Mouse (Mus musculus) cerebellum, adult 9-11 months (tissue): ENCODE data around the gene Gnb3.

Source experiments
- DNase-seq: peaks from one replicate; pipeline ENCODE4 v3.0.0; 2022

The Gnb3 gene

DNA sequence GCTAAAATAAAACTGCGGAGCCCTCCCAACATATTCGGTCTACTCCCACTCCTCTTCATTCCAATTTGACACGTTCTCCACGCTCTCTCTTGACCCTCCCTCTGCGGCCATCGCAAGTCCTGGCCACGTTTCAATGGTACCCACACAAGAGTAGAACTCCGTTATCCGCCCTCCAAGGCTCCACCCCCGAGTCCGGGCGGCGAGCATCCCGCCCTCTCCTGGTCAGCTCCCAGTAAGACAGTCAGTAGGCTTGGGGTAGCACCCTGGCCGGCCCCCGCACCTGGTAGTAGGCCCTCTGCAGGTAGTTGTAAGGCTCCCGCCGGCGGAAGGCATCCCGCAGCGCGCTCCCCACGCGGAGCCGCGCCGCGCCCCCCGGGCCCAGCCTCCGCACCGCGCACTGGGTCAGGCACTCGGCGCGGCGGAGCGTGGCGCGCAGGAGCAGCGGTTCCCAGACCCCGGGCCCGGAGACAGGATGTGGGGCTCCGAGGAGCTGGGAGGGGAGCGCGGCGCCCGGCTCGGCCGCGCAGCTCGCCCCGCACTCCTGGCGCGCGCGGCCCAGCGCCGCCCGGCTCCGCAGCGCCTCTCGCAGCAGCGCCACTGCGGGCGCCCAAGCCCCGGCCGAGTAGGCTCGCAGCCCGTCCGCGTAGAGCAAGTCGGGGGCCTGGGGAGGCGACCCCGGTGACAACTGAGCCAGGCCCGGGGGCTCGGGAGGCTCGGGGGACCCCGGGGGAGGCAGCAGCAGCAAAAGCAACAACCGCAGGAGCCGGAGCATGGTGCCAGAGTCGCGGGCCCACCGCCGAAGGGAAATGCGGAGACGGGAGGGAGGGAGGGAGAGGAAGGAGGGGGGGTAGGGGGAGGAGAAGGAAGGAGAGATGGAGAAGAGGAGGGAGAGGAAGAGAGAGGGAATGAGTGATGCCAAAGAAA lies 17.1 kb upstream of the Gnb3 start, which contains the start of gene P3h3:
Gene P3h3 (minus strand): TSS at position 837 of the 924 bp plus-strand sequence.
- DNase-seq, result peak; percentile 94

DNA sequence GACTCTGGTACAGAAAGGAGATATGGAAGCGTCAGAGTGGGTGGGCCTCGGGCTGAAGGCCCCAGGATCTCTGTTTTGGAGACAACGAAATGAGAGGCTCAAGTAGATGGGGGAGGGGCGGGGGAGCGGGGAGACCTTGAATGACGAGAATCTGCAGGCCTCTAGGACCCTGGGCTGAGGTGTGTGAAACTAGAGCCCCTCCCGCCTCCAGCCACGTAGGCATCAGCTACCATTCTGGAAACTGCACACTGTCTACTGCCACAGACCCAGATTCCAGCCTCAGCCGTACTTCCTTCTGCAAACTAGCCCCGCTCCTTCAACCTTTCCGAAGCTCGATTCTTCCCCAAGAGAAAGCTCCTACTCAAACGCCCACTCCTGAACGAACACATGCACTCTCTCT lies 16.2 kb upstream of the Gnb3 start:
- DNase-seq, result peak; percentile 71

- no peak for DNase-seq
These were observed 14.6 kb upstream of the Gnb3 start for GRCm38 (mm10) chr6:124854647-124855046.

DNA sequence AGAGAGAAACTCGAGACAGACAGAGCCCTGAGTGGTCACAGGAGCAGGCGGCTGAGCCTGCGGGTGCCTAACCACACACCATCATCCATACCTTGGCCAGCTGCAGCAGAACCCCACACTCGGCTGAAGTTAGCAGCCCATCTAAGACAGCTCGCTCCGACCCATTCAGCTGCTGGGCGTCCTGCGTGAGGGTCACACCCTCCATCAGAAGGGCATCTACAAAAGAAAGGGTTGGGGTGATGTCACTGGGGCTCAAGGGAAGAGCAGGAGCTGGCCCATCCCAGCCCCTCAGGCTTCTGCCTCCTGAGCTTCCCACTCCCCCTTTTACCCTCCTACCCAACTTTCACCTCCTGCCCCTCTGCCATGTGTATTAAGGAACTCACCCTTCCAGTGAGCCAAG lies 10.5 kb upstream of the Gnb3 start:
- no peak for DNase-seq

GRCm38 (mm10) chr6:124847305-124847704 lies 7.2 kb upstream of the Gnb3 start:
- peak; percentile 93 for DNase-seq

DNA sequence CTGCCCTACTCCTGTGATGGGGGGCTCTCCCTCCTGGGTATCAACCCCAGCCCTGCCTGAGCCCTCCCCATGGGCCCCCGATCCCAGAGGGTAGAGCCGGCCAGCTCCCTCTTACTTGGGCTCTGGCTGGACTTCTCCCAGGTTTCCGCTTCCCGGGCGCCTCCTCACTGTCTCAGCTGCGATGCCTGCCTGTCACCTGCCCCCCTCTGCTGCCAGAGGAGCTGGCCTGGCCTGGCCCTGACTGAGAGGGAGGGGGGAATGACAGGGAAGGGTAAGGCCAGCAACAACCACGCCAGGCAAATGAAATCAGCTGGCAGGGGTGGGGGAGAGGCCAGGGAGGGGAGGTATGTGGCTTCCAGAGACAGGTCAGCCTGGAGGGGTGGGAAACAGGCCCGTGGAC lies 270 bp downstream of the Gnb3 start:
- no peak for DNase-seq

- no peak for DNase-seq
These were observed 3.7 kb downstream of the Gnb3 start for GRCm38 (mm10) chr6:124836411-124836810.

GRCm38 (mm10) chr6:124835531-124835930 lies 4.5 kb downstream of the Gnb3 start:
- no peak for DNase-seq

GRCm38 (mm10) chr6:124834512-124835081 lies 5.5 kb downstream of the Gnb3 start:
- no peak for DNase-seq

DNA sequence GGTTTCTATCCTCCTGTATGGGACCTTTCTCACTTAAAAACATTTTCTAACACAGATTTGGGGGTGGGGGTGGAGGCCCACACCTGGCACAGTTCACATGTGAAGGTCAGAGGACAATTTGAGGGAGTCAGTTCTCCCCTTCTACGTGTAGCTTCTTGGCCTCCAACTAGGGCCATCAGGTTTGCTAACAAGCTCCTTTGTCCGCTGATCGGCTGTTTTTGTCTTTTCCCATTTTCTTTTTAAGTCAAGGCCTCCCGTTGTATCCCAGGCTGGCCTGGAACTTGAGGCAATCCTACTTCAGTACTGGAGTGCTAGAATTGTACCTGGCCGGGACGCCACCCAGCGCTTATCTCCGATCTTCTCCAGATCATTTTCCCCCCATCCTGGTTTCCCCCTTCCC lies 8.4 kb downstream of the Gnb3 start:
- DNase-seq, result no peak

GRCm38 (mm10) chr6:124831199-124831598 lies 8.9 kb downstream of the Gnb3 start:
- DNase-seq, result peak; percentile 59

DNA sequence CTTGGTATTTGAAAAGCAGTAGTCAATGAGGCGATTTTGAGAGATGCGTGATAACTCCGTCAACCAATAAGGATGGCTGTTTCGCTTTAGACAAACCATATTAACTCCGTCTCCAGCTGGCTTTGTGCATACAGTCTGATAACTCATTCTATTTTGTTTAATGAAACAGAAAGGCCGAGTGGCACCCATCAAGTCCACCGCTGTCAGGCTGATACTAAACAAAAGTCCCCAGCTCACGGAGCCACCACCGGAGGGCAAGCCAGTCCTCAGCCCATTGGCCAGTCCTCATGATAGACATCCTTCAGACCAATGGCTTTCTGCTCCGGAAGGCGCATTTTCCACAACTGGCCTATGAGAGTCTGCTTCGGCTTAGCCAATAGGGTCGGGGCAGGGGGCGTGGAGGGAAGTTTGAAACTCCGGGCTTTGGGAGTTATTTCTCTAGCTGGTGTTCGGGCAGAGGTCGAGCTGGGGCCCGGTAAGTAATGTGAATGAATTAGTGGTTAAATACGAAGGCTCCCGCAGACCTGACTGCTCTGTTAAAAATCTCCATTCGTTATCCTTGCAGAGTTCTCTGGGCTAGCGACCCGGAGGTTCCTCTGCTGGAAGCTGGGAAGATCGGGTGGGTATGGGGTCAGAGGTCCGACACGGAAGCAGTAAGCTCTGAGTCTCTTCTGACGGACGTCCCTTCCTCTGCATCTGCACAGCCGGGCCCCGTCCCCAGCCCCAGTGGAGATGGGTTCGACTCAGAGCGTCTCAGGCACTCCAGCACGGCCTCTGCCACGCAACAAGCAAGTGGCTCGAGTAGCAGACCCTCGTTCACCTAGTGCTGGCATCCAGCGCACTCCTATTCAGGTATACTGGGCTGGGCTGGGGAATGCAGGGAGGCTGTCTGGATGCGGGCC lies 10.0 kb downstream of the Gnb3 start:
- peak; percentile 96 for DNase-seq

GRCm38 (mm10) chr6:124828868-124829798 lies 10.9 kb downstream of the Gnb3 start, which contains the start of the genes Usp5 and Cdca3:
Usp5 (minus strand) TSS chr6:124829484.
Cdca3 (plus strand) TSS chr6:124829547.
- peak; percentile 100 for DNase-seq

GRCm38 (mm10) chr6:124828101-124828592 lies 11.9 kb downstream of the Gnb3 start:
- DNase-seq, result peak; percentile 78

DNA sequence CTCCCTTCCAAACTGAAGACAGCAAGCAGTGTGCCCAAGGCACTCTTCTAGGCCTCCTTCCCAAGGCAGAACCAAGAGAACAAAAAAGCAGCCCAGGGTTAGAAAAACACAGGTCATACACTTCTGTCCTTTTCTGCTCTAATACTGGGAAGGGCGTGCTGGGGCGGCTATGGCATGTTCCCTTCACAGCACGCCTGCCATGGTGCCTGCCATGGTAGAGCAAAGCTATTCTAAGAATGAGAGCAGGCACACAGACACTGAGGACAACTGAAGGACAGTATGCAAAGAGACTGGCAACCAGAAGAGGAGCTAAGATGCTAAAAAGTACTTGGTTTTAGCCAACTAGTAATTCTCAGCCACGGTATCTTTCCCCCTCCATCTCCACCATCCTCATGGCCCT lies 18.0 kb downstream of the Gnb3 start:
- DNase-seq, result no peak

- DNase-seq, result no peak
These were observed 19.2 kb downstream of the Gnb3 start for GRCm38 (mm10) chr6:124820891-124821290.

DNA sequence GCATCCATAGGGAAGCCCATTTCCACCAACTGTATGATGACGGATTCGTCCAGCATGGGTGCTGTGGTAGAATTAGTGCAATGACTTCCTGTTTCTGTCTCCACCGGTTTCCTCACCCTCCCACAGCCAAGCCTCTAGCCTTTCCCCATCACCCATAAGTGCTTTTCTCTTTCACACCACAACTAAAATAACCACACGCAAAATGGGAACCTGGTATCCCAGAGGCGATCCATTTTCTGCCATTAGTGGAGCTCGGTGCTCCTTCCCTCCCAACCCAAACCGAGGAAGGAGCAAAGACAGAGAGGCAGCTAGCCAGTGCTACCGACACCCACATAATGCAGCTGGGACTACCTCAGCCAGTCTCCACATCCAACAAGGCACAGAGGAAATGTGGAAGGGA lies 22.1 kb downstream of the Gnb3 start:
- no peak for DNase-seq

DNA sequence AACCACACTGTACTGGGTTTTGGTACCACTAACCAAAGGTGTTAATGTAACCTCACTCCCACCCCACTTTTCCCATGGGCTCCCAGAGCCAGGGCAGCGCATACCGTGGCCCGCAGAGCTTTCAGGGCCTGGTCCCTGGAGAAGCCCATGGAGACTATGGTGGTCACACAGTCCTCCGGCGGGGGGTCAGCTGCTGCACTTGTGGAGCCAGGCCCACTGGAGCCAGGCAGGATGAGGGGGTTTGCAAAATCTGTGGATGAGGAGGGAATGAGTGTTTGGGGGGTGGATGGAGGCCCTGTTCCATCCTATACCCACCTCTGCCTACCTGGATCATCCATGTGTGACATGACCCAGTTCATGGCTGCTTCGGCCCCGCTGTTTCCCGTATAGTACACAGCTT lies 22.5 kb downstream of the Gnb3 start:
- peak; percentile 30 for DNase-seq

DNA sequence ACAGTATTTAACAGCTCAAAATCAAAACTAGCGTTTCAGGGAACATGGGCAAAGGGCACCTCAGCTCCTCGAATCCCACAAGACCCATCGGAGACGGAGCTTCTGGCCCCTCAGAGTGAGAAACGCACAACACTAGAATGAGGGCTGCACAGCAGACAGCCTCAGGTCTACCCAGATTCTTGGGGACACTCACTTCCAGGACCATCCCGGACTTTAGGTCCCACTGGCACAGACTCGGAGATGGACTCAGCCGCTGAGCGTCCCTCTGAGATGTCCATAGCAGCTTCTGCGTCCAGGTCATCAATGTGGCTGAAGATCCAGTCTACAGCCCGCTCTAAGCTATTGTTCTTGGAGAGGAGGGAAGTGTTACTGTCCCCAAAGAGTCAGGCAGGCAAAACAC lies 22.9 kb downstream of the Gnb3 start:
- peak; percentile 18 for DNase-seq

GRCm38 (mm10) chr6:124816611-124817010 lies 23.5 kb downstream of the Gnb3 start:
- no peak for DNase-seq

- DNase-seq, result peak; percentile 63
These were observed 25.0 kb downstream of the Gnb3 start for GRCm38 (mm10) chr6:124814858-124815774.
